Mouse (Mus musculus) embryonic fibroblast, embryonic 13.5 days (primary cell): ENCODE measurements around the gene Fsd2. TPM values are rescaled to one million over a fixed set of nuclear protein-coding genes. Genes with fewer than 3 reads are reported as not detected.

Source experiments
- H3K27ac ChIP-seq: 2 replicates; pipeline ENCODE4 v1.5.1; 2012; ENCODE audit warnings: low read length, control low read depth, inconsistent platforms; ENCODE audit not compliant: insufficient read depth
- H3K4me1 ChIP-seq: 2 replicates; pipeline ENCODE4 v1.6.1; 2011; ENCODE audit warnings: low read length; ENCODE audit not compliant: control insufficient read depth, insufficient read depth
- H3K4me3 ChIP-seq: 2 replicates; pipeline ENCODE4 v1.5.1; 2011; ENCODE audit warnings: mild to moderate bottlenecking, control low read depth, low read length; ENCODE audit not compliant: insufficient read depth
- CTCF ChIP-seq: IDR thresholded peaks from 2 replicates; pipeline ENCODE4 v1.5.1; 2011; ENCODE audit warnings: mild to moderate bottlenecking, control low read depth, low read length, moderate library complexity, borderline replicate concordance; ENCODE audit not compliant: insufficient read depth
- POLR2A ChIP-seq: IDR thresholded peaks from 2 replicates; pipeline ENCODE4 v1.6.1; 2011; ENCODE audit warnings: low read depth, mild to moderate bottlenecking, control low read depth, low read length, moderate library complexity
- polyA plus RNA-seq: library from polyadenylated mRNA; stranded (reverse); fragments of >200 nt; gene quantifications from 2 replicates; pipeline ENCODE4 v1.2.4, GENCODE M21; 2011; ENCODE audit warnings: low read depth; ENCODE audit not compliant: missing spikeins, insufficient read length

The Fsd2 gene
- polyA plus RNA-seq = not detected in 2 replicates

- H3K4me3 ChIP-seq = no peak within 1 kb of the TSS
- no peaks in the 10 kb centered on the region for H3K4me1 ChIP-seq
- no peak for TF ChIP-seq POLR2A
- TF ChIP-seq CTCF = no peak
- H3K27ac ChIP-seq = no peak within 1 kb of the TSS
Observed at GRCm38 (mm10) chr7:81566892-81567291, at the start of gene Fsd2. Gene Fsd2 (minus strand): TSS chr7:81566944.

GRCm38 (mm10) chr7:81615031-81615430 lies 48.3 kb upstream of the Fsd2 start:
- TF ChIP-seq POLR2A = no peak
- TF ChIP-seq CTCF = no peak
- Histone ChIP-seq H3K27ac (no peak overlapping the region), H3K4me1 (no peaks in the 10 kb centered on the region), H3K4me3 (no peak overlapping the region)

DNA sequence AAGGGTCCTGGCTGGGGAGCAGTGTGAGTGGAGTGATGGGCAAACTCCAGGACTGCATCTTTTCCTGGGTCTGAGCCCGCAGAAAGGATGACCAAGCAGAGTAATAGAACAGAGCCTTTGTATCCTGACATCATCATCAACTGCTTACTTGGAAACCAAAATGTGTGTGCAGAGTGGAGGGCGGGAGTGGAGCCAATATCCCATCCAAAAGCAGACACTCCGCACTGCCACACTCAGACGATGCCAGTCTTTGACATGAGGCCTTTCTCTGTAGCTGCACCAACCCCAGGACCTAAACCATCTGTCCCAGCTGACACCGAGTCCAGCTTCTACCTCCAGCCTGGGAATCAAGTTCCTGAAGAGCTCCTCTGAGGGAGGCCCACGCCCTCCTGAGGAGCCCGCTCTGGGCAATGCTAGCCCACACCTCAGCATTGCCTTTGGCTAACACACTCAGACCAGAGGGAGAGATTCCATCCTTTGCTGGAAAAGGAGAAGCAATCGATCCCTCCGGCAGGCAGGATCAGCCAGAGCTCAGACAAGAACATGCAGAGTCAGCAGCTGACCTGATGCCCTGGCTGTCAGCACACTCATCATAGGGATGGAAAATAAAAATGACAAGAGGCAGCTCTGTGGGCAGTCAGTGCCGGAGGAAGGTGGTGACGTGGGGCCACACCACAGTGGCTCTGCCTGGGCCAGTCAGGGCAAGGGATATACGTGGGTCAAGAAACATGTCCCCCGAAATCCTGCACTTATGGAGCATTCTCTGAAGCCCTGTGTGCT lies 46.3 kb upstream of the Fsd2 start:
- TF ChIP-seq POLR2A (no peak), CTCF (no peak)
- H3K4me3 ChIP-seq = no peak overlapping the region
- no peak overlapping the region for H3K27ac ChIP-seq
- no peaks in the 10 kb centered on the region for H3K4me1 ChIP-seq

DNA sequence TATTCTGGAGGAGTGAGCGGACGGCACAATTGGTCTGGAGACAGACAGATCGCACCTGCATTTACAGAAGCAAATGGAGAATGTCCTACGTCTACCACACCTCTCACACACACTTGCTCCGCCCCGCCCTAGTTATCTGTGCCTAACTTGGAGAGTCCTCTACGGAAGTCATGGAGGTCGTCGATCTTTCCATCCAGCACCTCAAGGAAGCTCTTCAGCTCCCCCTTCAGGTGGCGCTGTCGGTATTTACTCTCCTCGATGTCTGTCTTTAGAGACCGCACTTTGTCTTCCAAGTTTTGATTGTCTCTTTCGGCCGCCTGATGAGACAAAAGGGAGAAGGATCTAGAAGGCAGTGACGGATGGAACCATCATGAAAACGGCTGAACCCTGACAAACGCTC lies 43.4 kb upstream of the Fsd2 start:
- H3K27ac ChIP-seq = no peak overlapping the region
- H3K4me3 ChIP-seq = no peak overlapping the region
- TF ChIP-seq POLR2A (no peak), CTCF (no peak)
- no peaks in the 10 kb centered on the region for H3K4me1 ChIP-seq

GRCm38 (mm10) chr7:81606452-81606851 lies 39.7 kb upstream of the Fsd2 start:
- Histone ChIP-seq H3K4me1 (no peaks in the 10 kb centered on the region), H3K27ac (no peak overlapping the region), H3K4me3 (no peak overlapping the region)
- no peak for TF ChIP-seq POLR2A
- TF ChIP-seq CTCF = no peak

DNA sequence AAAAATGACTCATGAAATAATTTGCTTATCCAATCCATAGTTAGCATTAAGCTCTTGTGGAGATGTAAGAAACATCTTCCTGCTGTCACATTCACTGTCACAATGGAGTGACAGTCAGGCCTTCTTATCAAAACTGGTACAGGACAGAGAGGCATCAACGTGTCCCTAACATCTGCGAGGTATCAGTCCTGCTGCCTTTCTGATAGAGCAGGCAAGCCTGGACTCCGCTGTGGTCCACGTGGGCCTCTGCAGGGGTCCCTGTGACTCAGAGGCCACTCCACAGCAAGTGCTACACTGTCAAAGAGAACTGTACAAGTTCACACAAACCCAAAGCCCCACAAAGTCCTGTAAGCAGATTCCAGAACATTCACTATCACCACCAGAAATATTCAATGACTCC lies 38.7 kb upstream of the Fsd2 start:
- Histone ChIP-seq H3K27ac (no peak overlapping the region), H3K4me1 (no peaks in the 10 kb centered on the region), H3K4me3 (no peak overlapping the region)
- TF ChIP-seq CTCF = no peak
- TF ChIP-seq POLR2A = no peak

GRCm38 (mm10) chr7:81604991-81605390 lies 38.2 kb upstream of the Fsd2 start:
- no peak for TF ChIP-seq POLR2A
- TF ChIP-seq CTCF = no peak
- Histone ChIP-seq H3K4me1 (no peaks in the 10 kb centered on the region), H3K27ac (no peak overlapping the region), H3K4me3 (no peak overlapping the region)

GRCm38 (mm10) chr7:81599379-81600280 lies 32.9 kb upstream of the Fsd2 start:
- TF ChIP-seq CTCF (no peak), POLR2A (no peak)
- Histone ChIP-seq H3K4me1 (no peaks in the 10 kb centered on the region), H3K4me3 (no peak overlapping the region), H3K27ac (no peak overlapping the region)

DNA sequence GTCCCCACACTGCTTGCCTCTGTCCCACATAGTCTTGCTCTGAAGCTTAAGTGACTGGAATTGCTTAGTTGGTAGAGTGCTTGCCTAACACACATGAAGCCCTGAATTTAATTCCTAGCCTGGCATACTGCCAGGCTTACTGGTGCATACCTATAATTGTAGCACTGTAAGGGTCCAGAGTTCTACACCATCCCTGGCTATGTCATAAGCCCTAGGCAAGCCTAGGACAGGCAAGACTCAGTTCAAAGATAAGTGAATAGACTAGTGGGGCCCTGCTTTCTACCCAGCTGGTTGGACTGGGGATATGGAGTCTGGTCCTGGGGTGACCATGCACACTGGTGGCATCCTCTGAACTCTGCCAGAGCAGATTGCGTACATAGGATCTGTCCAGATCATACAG lies 30.9 kb upstream of the Fsd2 start:
- TF ChIP-seq POLR2A (no peak), CTCF (no peak)

GRCm38 (mm10) chr7:81596086-81596485 lies 29.3 kb upstream of the Fsd2 start:
- no peaks in the 10 kb centered on the region for H3K4me1 ChIP-seq
- H3K4me3 ChIP-seq = no peak overlapping the region
- TF ChIP-seq CTCF = no peak
- TF ChIP-seq POLR2A = no peak
- H3K27ac ChIP-seq = no peak overlapping the region

More for the DNA sequence above, 30.9 kb upstream of the Fsd2 start:
- no peak overlapping the region for H3K4me3 ChIP-seq
- H3K4me1 ChIP-seq = no peaks in the 10 kb centered on the region
- no peak overlapping the region for H3K27ac ChIP-seq
